Mouse (Mus musculus): ENCODE results near the gene Narf. TPM values are rescaled to one million over a fixed set of nuclear protein-coding genes. Genes with fewer than 3 reads are reported as not detected.

Narf gene
- total RNA-seq, 2 experiments from 2014 or later, result 102 to 103 TPM

Other genes starting within 250 kb of the Narf start
- gene Csnk1d, start 245.9 kb upstream of the Narf start, total RNA-seq (2021), result 10 to 100 TPM; 70.8 to 73.8 TPM
- under 1 TPM in 1 of 2 experiments, not detected in 1; 0.29 TPM for gene Cd7, start 197.8 kb upstream of the Narf start, total RNA-seq (2021)
- gene Sectm1b, start 173.7 kb upstream of the Narf start, total RNA-seq (2021), result not detected
- not detected for gene Sectm1a, start 156.0 kb upstream of the Narf start, total RNA-seq (2021)
- not detected for gene Tex19.2, start 118.6 kb upstream of the Narf start, total RNA-seq (2021)
- not detected for gene Tex19.1, start 91.1 kb upstream of the Narf start, total RNA-seq (2021)
- gene Uts2r, start 77.0 kb upstream of the Narf start, total RNA-seq (2021), result under 1 TPM; 0.24 to 0.43 TPM
- gene Hexdc, start 32.8 kb upstream of the Narf start, total RNA-seq (2021), result 1 to 10 TPM; 9.4 to 9.5 TPM
- gene Ogfod3, start 32.5 kb upstream of the Narf start, total RNA-seq (2021), result 10 to 100 TPM; 14.4 to 18.4 TPM
- gene Cybc1, start 7.9 kb upstream of the Narf start, total RNA-seq (2021), result 10 to 100 TPM; 10.1 to 12.1 TPM
- gene Foxk2, start 22.7 kb downstream of the Narf start, total RNA-seq (2021), result 10 to 100 TPM; 19.9 to 23.7 TPM
- gene Wdr45b, start 117.2 kb downstream of the Narf start, total RNA-seq (2021), result 10 to 100 TPM; 42.0 to 43.6 TPM
- 1 to 10 TPM; 2.0 to 3.3 TPM for gene Rab40b, start 151.0 kb downstream of the Narf start, total RNA-seq (2021)
- 1 to 10 TPM; 6.9 to 8.3 TPM for gene Fn3krp, start 184.1 kb downstream of the Narf start, total RNA-seq (2021)
- 10 to 100 TPM; 22.2 to 23.0 TPM for gene Fn3k, start 197.7 kb downstream of the Narf start, total RNA-seq (2021)
- 10 to 100 TPM; 13.9 to 14.3 TPM for gene Tbcd, start 214.7 kb downstream of the Narf start, total RNA-seq (2021)